Mouse (Mus musculus): Measurements from ENCODE around the gene Mrc2.

Mrc2 gene

GRCm38 (mm10) chr11:105352152-105352551, 59.7 kb downstream of the Mrc2 start:
- DNase-seq = no peak

- peak; percentile 99 for DNase-seq
Observed at GRCm38 (mm10) chr11:105352954-105353890, 60.8 kb downstream of the Mrc2 start.

- DNase-seq = no peak
Observed at GRCm38 (mm10) chr11:105353891-105354280, 61.4 kb downstream of the Mrc2 start.

- DNase-seq = no peak
Observed at GRCm38 (mm10) chr11:105356301-105356700, 63.9 kb downstream of the Mrc2 start.

GRCm38 (mm10) chr11:105362041-105362765, 69.8 kb downstream of the Mrc2 start:
- peak; percentile 47 to 77 for DNase-seq

GRCm38 (mm10) chr11:105362946-105363597, 70.6 kb downstream of the Mrc2 start:
- peak; percentile 83 to 92 for DNase-seq

- no peak for DNase-seq
Observed at GRCm38 (mm10) chr11:105363598-105364385, 71.3 kb downstream of the Mrc2 start.

GRCm38 (mm10) chr11:105364386-105365065, 72.1 kb downstream of the Mrc2 start:
- no peak for DNase-seq

- DNase-seq = no peak
Observed at GRCm38 (mm10) chr11:105365611-105366010, 73.2 kb downstream of the Mrc2 start.

GRCm38 (mm10) chr11:105366051-105366450, 73.6 kb downstream of the Mrc2 start:
- no peak for DNase-seq

- DNase-seq = no peak
Observed at GRCm38 (mm10) chr11:105367163-105367562, 74.7 kb downstream of the Mrc2 start.

GRCm38 (mm10) chr11:105368833-105369232, 76.4 kb downstream of the Mrc2 start:
- no peak for DNase-seq

- DNase-seq = no peak
Observed at GRCm38 (mm10) chr11:105369526-105370386, 77.3 kb downstream of the Mrc2 start.

GRCm38 (mm10) chr11:105371818-105372217, 79.4 kb downstream of the Mrc2 start:
- no peak for DNase-seq

- DNase-seq = no peak
Observed at GRCm38 (mm10) chr11:105373881-105374280, 81.4 kb downstream of the Mrc2 start.

- no peak for DNase-seq
Observed at GRCm38 (mm10) chr11:105374526-105375175, 82.2 kb downstream of the Mrc2 start.

GRCm38 (mm10) chr11:105375821-105376235, 83.4 kb downstream of the Mrc2 start:
- peak; percentile 60 to 72 for DNase-seq

GRCm38 (mm10) chr11:105385266-105385665, 92.8 kb downstream of the Mrc2 start:
- DNase-seq = no peak

- DNase-seq = no peak
Observed at GRCm38 (mm10) chr11:105388636-105389035, 96.2 kb downstream of the Mrc2 start.

GRCm38 (mm10) chr11:105390290-105390689, 97.8 kb downstream of the Mrc2 start:
- DNase-seq = no peak
